Mouse (Mus musculus): ENCODE measurements around the gene Spsb1. TPM values are rescaled to one million over a fixed set of nuclear protein-coding genes. Genes with fewer than 3 reads are reported as not detected.

Spsb1 gene
- polyA plus RNA-seq, 1 experiment from 2014 or later = 19.9 TPM

DNA sequence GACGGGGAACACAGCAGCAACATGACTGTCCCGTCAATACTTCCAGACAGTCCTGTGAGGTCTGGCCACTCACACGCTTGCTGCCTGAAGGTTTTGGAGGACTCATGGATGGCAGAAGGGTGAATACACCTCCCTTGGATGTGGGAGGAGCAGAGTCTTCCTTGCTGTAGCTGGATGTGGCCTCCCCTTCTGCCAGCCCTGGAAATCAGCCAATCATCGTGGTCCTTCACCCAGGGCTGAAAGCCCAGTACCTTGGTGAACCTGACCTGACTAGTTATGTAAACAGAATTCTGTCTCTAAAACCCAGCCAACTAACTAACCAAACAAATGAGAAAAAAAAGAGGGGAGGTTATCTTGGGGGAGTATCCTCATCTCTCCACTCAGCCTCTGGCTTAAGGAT is 90.4 kb downstream of the Spsb1 start:
- ATAC-seq (replicated peaks; ENCODE audit: low FRiP score, low TSS enrichment, low read depth) = no peak

DNA sequence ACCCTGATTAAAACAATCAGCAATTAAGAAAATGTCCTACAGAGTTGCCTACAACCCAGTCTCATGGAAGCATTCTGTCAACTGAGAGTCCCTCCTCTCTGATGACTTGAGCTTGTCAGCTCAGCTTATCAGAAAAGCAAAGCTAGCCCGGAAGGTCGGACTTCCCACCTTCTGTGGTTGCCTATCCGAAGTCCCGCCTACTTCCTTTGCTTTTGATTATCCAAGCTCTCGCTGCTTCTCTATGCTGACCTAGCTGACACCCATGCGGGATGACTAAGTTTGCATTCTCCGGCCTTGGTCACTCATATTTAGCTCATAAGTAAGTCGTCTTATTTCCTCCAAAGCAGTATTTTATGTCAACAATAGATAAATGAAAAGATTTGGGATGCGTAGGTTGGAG is 91.3 kb downstream of the Spsb1 start:
- DNase-seq (ENCODE audit: low spot score) (no peak), ATAC-seq (replicated peaks; ENCODE audit: low FRiP score, low TSS enrichment, low read depth) (no peak)
- H3K4me3 ChIP-seq (ENCODE audit: low read depth, low read length) = no peak overlapping the region
- H3K9ac ChIP-seq (ENCODE audit: low read length) = no peak overlapping the region
- H3K9me3 ChIP-seq (ENCODE audit: control insufficient read depth, low read length) = no peaks in the 10 kb centered on the region
- no peaks in the 10 kb centered on the region for H3K36me3 ChIP-seq (ENCODE audit: control insufficient read depth, insufficient read depth, low read length)
- H3K27me3 ChIP-seq (replicated peaks; ENCODE audit: control insufficient read depth, insufficient read depth, low read length) = no peaks in the 10 kb centered on the region
- no peak overlapping the region for H3K27ac ChIP-seq (ENCODE audit: low read depth)
- 82% methylated on average over 9 of the region's 9 CpGs for WGBS
- H3K4me2 ChIP-seq (ENCODE audit: low read length) = no peak overlapping the region
- 0 out of 2 replicates have a peak, but pooled peaks cover 6% of the 10 kb centered on the region for H3K4me1 ChIP-seq (replicated peaks; ENCODE audit: control insufficient read depth, insufficient read depth, low read length)

More for the DNA sequence above, 90.4 kb downstream of the Spsb1 start:
- H3K27me3 ChIP-seq (replicated peaks; ENCODE audit: control insufficient read depth, insufficient read depth, low read length) = no peaks in the 10 kb centered on the region
- 0 out of 2 replicates have a peak, but pooled peaks cover 6% of the 10 kb centered on the region for H3K4me1 ChIP-seq (replicated peaks; ENCODE audit: control insufficient read depth, insufficient read depth, low read length)
- no peak overlapping the region for H3K4me2 ChIP-seq (ENCODE audit: low read length)
- no peak overlapping the region for H3K27ac ChIP-seq (ENCODE audit: low read depth)
- H3K4me3 ChIP-seq (ENCODE audit: low read depth, low read length) = no peak overlapping the region
- H3K9ac ChIP-seq (ENCODE audit: low read length) = no peak overlapping the region
- no peak for DNase-seq (ENCODE audit: low spot score)
- H3K36me3 ChIP-seq (ENCODE audit: control insufficient read depth, insufficient read depth, low read length) = no peaks in the 10 kb centered on the region
- no peaks in the 10 kb centered on the region for H3K9me3 ChIP-seq (ENCODE audit: control insufficient read depth, low read length)
- WGBS = 69% methylated on average over 4 of the region's 4 CpGs

- peaks cover 21% of the 10 kb centered on the region; the same call in 1 of the 2 replicates for H3K4me1 ChIP-seq (replicated peaks; ENCODE audit: control insufficient read depth, insufficient read depth, low read length)
- ATAC-seq (replicated peaks; ENCODE audit: low FRiP score, low TSS enrichment, low read depth) (no peak), DNase-seq (ENCODE audit: low spot score) (no peak)
- H3K4me2 ChIP-seq (ENCODE audit: low read length) = no peak overlapping the region
- no peaks in the 10 kb centered on the region for H3K36me3 ChIP-seq (ENCODE audit: control insufficient read depth, insufficient read depth, low read length)
- no peak overlapping the region for H3K4me3 ChIP-seq (ENCODE audit: low read depth, low read length)
- WGBS = 40% methylated on average over 6 of the region's 6 CpGs
- no peak overlapping the region for H3K27ac ChIP-seq (ENCODE audit: low read depth)
- no peaks in the 10 kb centered on the region for H3K27me3 ChIP-seq (replicated peaks; ENCODE audit: control insufficient read depth, insufficient read depth, low read length)
- no peaks in the 10 kb centered on the region for H3K9me3 ChIP-seq (ENCODE audit: control insufficient read depth, low read length)
- H3K9ac ChIP-seq (ENCODE audit: low read length) = no peak overlapping the region
Measured at GRCm38 (mm10) chr4:149860393-149860792, 94.5 kb downstream of the Spsb1 start.

DNA sequence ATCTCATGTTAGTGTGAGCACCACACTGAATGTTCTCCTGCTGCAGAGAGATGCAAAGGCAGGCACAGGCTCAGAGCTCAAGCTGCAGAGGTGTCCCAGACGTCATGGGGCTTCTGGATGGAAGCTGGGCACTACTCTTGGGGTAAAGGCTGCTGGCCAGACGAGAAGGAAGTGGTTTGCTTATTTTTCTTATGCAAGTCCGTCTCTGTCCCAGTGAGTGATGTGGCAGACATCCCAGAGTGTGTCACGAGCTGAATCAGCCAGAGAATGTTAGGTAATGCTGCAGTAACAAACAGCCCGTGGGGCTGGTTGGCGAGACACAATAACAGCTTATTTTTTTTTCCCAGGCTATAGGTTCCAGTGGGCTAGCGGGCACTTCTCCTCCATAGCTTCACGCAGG is 96.3 kb downstream of the Spsb1 start:
- Histone ChIP-seq H3K36me3 (ENCODE audit: control insufficient read depth, insufficient read depth, low read length) (no peaks in the 10 kb centered on the region), H3K27ac (ENCODE audit: low read depth) (no peak overlapping the region), H3K4me1 (replicated peaks; ENCODE audit: control insufficient read depth, insufficient read depth, low read length) (peaks cover 33% of the 10 kb centered on the region), H3K27me3 (replicated peaks; ENCODE audit: control insufficient read depth, insufficient read depth, low read length) (no peaks in the 10 kb centered on the region), H3K4me2 (ENCODE audit: low read length) (no peak overlapping the region), H3K9ac (ENCODE audit: low read length) (no peak overlapping the region), H3K4me3 (ENCODE audit: low read depth, low read length) (no peak overlapping the region), H3K9me3 (ENCODE audit: control insufficient read depth, low read length) (no peaks in the 10 kb centered on the region)
- WGBS = 61% methylated on average over 8 of the region's 8 CpGs
- ATAC-seq (replicated peaks; ENCODE audit: low FRiP score, low TSS enrichment, low read depth) (no peak), DNase-seq (ENCODE audit: low spot score) (no peak)

DNA sequence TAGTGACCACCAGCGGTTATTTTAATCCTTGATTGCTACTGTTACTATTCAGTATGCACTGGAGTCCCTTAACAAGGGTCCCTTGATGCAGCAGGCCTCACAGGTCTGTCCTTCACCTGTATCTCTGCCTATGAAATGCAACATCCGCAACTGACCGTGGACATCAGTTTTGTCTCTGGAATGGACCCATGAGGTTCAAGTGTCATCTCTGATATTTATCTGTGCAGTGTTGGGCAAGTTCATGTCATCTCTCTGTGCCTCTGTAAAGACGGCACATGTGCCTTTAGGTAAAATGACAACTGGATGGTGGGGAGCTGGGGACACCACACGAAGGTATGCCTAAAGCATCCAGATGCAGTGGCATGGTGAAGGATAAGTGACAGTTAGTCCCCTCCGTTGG is 96.7 kb downstream of the Spsb1 start:
- Histone ChIP-seq H3K4me3 (ENCODE audit: low read depth, low read length) (no peak overlapping the region), H3K27ac (ENCODE audit: low read depth) (no peak overlapping the region), H3K27me3 (replicated peaks; ENCODE audit: control insufficient read depth, insufficient read depth, low read length) (no peaks in the 10 kb centered on the region), H3K36me3 (ENCODE audit: control insufficient read depth, insufficient read depth, low read length) (no peaks in the 10 kb centered on the region), H3K9me3 (ENCODE audit: control insufficient read depth, low read length) (no peaks in the 10 kb centered on the region), H3K4me2 (ENCODE audit: low read length) (no peak overlapping the region), H3K4me1 (replicated peaks; ENCODE audit: control insufficient read depth, insufficient read depth, low read length) (peaks cover 33% of the 10 kb centered on the region), H3K9ac (ENCODE audit: low read length) (no peak overlapping the region)
- 88% methylated on average over 6 of the region's 6 CpGs for WGBS
- ATAC-seq (replicated peaks; ENCODE audit: low FRiP score, low TSS enrichment, low read depth) (no peak), DNase-seq (ENCODE audit: low spot score) (no peak)

DNA sequence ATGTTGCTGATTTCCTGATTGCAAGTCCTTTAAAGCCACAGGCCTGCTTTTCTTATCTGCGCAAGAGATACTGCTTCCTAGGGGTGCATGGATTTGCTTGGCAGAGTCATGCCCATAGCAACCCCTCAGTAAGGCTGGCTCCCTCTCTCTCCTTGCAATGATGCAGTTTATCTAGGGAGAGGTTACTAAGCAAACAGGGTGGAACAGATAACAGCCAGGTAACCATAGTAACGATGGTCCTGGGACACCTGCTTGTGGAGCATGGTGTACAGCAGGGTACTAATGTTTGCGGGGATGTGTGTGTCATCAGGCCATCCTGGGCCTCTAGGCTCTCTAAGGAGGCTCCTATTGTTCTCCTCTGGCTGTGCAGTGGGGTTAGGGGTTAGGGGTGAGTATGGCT is 97.2 kb downstream of the Spsb1 start:
- H3K27me3 ChIP-seq (replicated peaks; ENCODE audit: control insufficient read depth, insufficient read depth, low read length) = no peaks in the 10 kb centered on the region
- ATAC-seq (replicated peaks; ENCODE audit: low FRiP score, low TSS enrichment, low read depth) (peak; percentile 56), DNase-seq (ENCODE audit: low spot score) (no peak)
- 60% methylated on average over 3 of the region's 3 CpGs for WGBS
- H3K36me3 ChIP-seq (ENCODE audit: control insufficient read depth, insufficient read depth, low read length) = no peaks in the 10 kb centered on the region
- no peak overlapping the region for H3K9ac ChIP-seq (ENCODE audit: low read length)
- H3K9me3 ChIP-seq (ENCODE audit: control insufficient read depth, low read length) = no peaks in the 10 kb centered on the region
- H3K4me1 ChIP-seq (replicated peaks; ENCODE audit: control insufficient read depth, insufficient read depth, low read length) = peaks cover 33% of the 10 kb centered on the region
- no peak overlapping the region for H3K27ac ChIP-seq (ENCODE audit: low read depth)
- no peak overlapping the region for H3K4me2 ChIP-seq (ENCODE audit: low read length)
- H3K4me3 ChIP-seq (ENCODE audit: low read depth, low read length) = no peak overlapping the region

GRCm38 (mm10) chr4:149855892-149856807 is 98.7 kb downstream of the Spsb1 start:
- no peak overlapping the region for H3K9ac ChIP-seq (ENCODE audit: low read length)
- H3K4me3 ChIP-seq (ENCODE audit: low read depth, low read length) = no peak overlapping the region
- no peaks in the 10 kb centered on the region for H3K36me3 ChIP-seq (ENCODE audit: control insufficient read depth, insufficient read depth, low read length)
- ATAC-seq (replicated peaks; ENCODE audit: low FRiP score, low TSS enrichment, low read depth) (peak; percentile 52), DNase-seq (ENCODE audit: low spot score) (peak; percentile 72)
- H3K4me1 ChIP-seq (replicated peaks; ENCODE audit: control insufficient read depth, insufficient read depth, low read length) = peaks cover 33% of the 10 kb centered on the region
- no peak overlapping the region for H3K4me2 ChIP-seq (ENCODE audit: low read length)
- 35% methylated on average over 19 of the region's 19 CpGs for WGBS
- H3K27me3 ChIP-seq (replicated peaks; ENCODE audit: control insufficient read depth, insufficient read depth, low read length) = no peaks in the 10 kb centered on the region
- H3K27ac ChIP-seq (ENCODE audit: low read depth) = peak overlapping the region; percentile 73
- no peaks in the 10 kb centered on the region for H3K9me3 ChIP-seq (ENCODE audit: control insufficient read depth, low read length)

GRCm38 (mm10) chr4:149855180-149855891 is 99.5 kb downstream of the Spsb1 start:
- H3K36me3 ChIP-seq (ENCODE audit: control insufficient read depth, insufficient read depth, low read length) = no peaks in the 10 kb centered on the region
- H3K27me3 ChIP-seq (replicated peaks; ENCODE audit: control insufficient read depth, insufficient read depth, low read length) = no peaks in the 10 kb centered on the region
- DNase-seq (ENCODE audit: low spot score) (no peak), ATAC-seq (replicated peaks; ENCODE audit: low FRiP score, low TSS enrichment, low read depth) (no peak)
- H3K4me1 ChIP-seq (replicated peaks; ENCODE audit: control insufficient read depth, insufficient read depth, low read length) = peaks cover 32% of the 10 kb centered on the region
- 76% methylated on average over 10 of the region's 10 CpGs for WGBS
- H3K4me2 ChIP-seq (ENCODE audit: low read length) = no peak overlapping the region
- no peak overlapping the region for H3K9ac ChIP-seq (ENCODE audit: low read length)
- H3K4me3 ChIP-seq (ENCODE audit: low read depth, low read length) = no peak overlapping the region
- H3K9me3 ChIP-seq (ENCODE audit: control insufficient read depth, low read length) = no peaks in the 10 kb centered on the region
- H3K27ac ChIP-seq (ENCODE audit: low read depth) = no peak overlapping the region

Data from intestine, embryonic 14.5 days (tissue).